Mouse (Mus musculus) left cerebral cortex, adult 18-20 months (tissue): ENCODE data around the gene Hils1. TPM values are rescaled to one million over a fixed set of nuclear protein-coding genes. Genes with fewer than 3 reads are reported as not detected.
"Not testable (repeated sequence)": the region's sequence is repeated elsewhere in the genome, so short reads cannot be mapped to it uniquely, and the experiment has no call there.

Experiments used
- DNase-seq, 2 experiments: peaks; one replicate each; pipeline ENCODE4 v3.0.0; 2021 to 2022; ENCODE audit warnings: low spot score in 2 of 2, mixed read lengths in 1 of 2
- total RNA-seq, 2 experiments: library from RNA; stranded (reverse); gene quantifications; 2 replicates each; pipeline ENCODE4 v1.2.3; 2021

The Hils1 gene
- total RNA-seq, 2 experiments from 2014 or later = not detected

DNA sequence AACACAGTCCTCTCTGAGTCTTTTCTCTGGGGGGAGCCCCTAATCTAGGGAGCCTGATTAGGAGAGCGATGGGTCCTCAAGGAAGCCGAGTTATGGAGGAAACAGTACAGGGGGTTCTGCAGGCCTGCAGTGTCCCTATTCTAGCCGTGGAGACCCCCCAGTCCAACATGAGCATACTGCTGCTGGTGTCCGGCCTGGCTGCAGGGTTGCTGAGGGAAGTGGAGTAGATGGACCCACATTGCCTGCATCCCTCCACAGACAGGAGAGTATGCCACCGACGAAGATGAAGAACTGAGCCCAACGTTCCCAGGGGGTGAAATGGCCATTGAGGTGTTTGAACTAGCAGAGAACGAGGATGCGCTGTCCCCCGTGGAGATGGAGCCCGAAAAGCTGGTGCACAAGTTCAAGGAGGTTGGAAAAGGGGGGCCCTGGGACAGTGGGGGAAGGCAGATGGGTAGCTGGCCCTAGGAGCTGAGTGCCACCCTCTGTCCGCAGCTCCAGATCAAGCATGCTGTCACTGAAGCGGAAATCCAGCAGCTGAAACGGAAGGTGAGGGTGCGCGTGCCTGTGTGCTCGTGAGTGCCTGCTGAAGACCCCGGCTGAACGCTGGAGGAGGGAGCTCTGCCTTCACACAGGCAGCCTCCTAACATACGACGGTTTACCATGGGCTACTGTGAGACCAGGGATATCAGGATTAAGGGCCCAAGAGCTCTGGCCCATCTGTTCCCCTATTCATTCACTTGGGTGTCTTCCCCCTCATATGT lies 34.4 kb downstream of the Hils1 start:
- DNase-seq = no peak

GRCm38 (mm10) chr11:95002705-95003104 lies 35.3 kb downstream of the Hils1 start:
- peak in 1 of 2 experiments; percentile 43 for DNase-seq

GRCm38 (mm10) chr11:95004136-95004936 lies 36.9 kb downstream of the Hils1 start:
- DNase-seq = no peak

DNA sequence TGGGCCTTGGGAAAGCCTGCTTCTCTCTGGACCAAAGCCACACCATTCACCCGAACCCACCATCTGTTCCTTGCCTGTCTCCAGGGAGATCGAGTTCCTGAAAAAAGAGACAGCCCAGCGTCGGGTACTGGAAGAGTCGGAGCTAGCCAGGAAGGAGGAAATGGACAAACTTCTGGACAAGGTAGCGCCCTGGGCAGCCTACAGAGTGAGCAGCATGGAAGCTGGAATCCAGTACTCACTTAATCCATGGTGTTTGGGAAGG lies 37.5 kb downstream of the Hils1 start:
- DNase-seq = no peak

GRCm38 (mm10) chr11:95006038-95006437 lies 38.6 kb downstream of the Hils1 start:
- DNase-seq = no peak

DNA sequence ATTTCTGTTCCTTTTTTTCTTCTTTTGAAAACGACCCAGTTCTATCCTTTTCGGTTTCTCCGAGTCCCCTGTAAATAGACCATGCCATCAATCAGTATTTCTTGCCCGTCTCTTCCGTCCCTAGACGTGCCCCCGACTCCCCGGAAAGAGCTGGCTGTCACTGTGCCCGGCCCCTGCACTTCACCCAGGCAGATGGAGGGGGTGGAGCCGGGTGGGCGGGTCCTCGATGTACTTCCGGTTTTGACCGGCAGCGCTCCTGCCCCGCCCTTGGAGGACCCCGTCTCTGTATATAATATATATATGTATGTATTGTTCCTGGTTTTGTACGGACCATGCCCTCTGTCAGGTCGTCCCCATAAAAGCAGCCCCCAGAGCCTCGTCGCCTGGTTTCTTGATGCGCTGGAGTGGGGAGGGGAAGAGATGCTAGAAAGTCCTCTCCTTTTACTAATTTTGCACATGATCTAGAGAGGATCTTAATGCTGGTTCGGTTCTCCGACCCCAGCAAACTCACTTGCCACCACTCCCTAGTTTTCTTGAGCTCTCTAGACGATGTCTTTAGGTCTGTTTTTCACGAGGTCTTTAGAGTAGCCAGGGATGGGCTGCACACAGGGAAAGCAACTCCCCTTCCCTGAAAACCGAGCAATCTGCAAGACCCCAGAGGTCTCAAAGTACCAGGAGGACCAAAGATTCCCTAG lies 39.3 kb downstream of the Hils1 start:
- peak; percentile 60 to 75 for DNase-seq

DNA sequence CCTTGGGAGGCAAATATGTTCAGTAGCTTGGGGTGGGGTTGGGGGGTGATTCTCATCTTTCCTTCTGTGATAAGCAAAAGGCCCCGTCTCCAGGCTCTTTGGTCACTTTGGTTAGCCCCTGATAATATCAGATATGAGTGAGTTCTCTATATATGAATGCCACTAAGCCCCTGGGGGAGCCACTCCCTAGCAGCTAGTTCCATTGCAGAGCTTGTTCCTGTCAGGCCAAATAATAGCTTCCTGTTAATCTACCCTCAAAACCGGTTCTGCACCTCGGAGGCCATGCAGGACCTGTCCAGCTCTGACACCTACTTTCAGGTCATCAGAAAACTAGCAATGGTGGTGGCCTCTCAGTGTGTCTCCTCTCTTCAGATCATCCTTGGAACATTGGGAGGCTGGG lies 40.0 kb downstream of the Hils1 start:
- DNase-seq = no peak

- DNase-seq = no peak
Measured at GRCm38 (mm10) chr11:95008661-95009628, 41.6 kb downstream of the Hils1 start.

DNA sequence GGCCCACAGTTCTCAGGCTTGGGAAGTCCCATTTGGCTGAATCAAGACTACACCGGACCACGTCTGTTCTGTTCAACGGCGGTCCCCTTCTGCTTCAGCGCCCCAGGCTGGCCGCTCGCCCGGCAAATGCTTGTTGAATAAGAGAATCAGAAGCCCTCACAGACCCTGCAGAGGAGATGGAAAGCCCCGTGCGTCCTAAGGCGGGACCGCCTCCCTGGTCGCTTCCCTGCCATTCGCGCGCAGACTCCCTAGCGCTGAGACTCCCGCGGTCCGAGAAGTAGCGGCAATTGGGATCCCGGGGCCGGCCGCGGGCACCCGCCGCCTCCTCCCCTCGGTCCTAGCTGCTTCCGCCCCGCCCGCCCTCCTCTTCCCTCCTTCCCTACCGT lies 42.2 kb downstream of the Hils1 start, which contains the start of gene Samd14:
Samd14 (plus strand) TSS at position 251 of the 386 bp plus-strand sequence.
- peak in 1 of 2 experiments; percentile 40 for DNase-seq

DNA sequence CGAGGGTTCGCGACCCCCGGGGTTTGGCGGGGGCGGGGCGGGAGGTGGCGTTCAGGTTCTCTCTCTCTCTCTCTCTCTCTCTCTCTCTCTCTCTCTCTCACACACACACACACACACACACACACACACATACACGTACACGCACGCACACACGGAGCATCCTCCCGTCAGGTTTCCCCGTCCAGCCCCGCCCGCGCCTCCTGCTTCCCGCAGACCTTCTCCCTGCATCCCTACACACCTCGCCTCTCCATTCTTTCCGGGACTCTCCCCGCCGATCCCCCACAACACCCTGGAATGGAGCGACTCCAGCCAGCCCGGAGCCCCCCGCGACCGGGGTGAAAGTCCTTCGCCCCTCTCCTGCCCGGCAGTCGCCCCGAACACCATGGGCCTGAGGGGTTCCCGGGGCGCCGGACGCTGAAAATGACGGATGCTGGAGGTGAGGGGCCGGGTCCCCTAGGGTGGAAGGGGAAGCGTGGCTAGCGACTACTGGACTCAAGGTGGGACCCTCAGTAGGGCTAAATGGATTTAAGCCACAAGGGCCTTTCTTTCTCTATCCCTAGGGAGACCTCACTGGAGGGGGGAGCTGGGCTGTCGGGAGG lies 42.8 kb downstream of the Hils1 start:
- DNase-seq = peak in 1 of 2 experiments; percentile 47

DNA sequence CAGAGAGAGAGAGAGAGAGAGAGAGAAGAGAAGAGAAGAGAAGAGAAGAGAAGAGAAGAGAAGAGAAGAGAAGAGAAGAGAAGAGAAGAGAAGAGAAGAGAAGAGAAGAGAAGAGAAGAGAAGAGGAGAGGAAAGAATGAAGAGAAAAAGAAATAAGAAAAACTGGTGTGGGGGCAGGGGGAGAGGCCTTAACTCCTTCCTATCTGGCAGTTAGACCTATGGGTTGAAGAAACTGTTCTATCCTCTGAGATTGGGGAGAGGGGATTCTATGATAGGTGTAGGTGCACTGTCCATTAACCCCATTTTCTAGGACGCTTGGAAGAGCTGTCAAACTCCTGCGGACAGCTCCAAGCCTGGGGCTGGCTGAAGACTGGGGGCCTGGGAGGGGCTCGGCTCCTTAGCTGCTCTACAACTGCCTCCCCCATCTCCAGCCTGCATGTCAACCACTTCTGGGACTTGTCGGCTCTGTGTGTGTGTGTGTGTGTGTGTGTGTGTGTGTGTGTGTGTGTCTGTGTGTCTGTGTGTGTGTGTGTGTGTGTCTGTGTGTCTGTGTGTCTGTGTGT lies 43.5 kb downstream of the Hils1 start:
- DNase-seq = not testable (repeated sequence)

DNA sequence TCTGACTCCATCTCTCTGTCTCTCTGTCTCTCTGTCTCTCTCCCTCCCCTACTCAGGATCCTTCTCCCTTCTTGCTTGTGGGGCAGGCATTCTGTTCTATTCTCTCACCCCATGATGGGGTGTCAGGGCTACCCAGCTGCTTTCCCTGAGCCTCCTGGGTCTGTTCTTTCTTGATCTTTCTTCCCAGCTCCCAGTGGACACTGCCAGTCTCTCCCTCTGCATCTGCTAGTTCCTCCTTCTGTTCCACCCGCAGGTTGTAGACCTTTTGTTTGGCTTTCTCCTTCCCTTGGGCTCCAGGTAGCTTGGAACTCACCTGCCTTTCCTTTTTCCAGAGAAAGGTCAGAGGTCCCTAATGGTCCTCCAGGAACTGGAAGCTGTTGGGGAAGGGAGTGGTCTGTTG lies 44.0 kb downstream of the Hils1 start:
- no peak for DNase-seq

DNA sequence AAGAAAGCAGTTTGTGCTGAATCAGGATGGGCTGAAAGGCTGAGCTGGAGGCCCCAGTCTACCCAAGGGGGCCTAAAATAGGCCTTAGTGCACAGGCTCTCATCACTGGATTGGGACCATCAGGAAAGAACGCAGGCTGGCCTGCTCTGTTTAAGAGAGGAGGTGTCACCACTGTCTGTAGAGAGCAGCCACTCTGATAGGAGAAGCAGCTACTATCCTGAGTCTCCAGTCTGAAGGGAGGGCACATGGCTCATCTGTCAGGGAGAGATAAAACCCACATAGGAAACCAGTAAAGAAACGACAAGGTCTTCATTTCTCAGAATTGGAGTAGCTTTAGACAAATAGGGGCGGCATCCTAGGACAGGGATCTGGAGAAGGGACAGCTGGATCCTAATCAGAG lies 44.7 kb downstream of the Hils1 start:
- no peak for DNase-seq

DNA sequence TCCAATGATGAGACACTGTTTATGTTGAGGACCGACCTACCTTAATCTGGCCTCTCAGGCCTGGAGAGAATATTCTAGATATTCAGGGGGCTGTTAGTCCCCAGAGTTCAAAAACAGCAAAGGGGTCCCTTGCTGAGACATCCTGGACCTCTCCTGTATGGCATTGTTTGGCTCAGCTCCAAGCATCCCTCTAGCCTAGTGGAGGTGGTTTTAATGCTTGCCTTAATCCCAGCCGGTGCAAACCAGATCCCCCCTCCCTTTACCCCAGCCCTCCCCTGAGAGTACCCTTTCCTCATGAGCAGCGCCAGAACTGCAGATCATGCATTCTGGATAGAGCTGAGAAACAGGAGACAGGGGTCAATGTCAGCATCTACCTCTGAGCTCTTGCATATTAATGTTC lies 45.1 kb downstream of the Hils1 start:
- DNase-seq = no peak

DNA sequence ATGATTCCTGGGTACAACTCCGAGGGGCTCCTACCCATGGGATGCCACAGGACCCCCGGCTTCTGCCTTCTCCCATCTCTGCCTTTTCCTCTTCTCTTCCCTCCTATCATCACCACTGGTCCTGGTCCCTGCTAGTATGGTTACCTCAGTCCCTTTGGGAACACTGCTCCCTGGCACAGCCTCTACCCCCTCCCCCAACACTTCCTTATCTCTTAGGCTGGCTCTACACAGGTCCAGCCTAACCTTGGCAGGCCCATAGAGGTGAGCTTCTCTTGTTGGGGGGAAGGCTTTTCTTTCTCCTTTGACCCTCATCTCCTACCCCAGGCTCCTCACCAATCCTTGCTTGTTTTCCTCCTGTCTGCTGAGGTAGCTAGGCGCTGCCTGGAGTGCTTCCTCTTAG lies 48.1 kb downstream of the Hils1 start:
- DNase-seq = no peak

Other genes starting within 250 kb of the Hils1 start
- gene Cdc34b, start 225.8 kb upstream of the Hils1 start, total RNA-seq = under 1 TPM in 1 of 2 experiments, not detected in 1; 0.75 TPM
- not detected for gene Tmem92, start 184.9 kb upstream of the Hils1 start, total RNA-seq
- gene Col1a1, start 31.4 kb upstream of the Hils1 start, total RNA-seq = 10 to 100 TPM in 1 of 2 experiments, 1 to 10 TPM in 1; 8.8 to 11.2 TPM
- not detected for gene Sgca, start 8.7 kb downstream of the Hils1 start, total RNA-seq
- 100 to 1,000 TPM; 737 to 747 TPM for gene Ppp1r9b, start 23.4 kb downstream of the Hils1 start, total RNA-seq
- 10 to 100 TPM; 25.8 to 33.7 TPM for gene Samd14, start 42.3 kb downstream of the Hils1 start, total RNA-seq
- gene Pdk2, start 73.8 kb downstream of the Hils1 start, total RNA-seq = 100 to 1,000 TPM; 116 to 128 TPM
- 10 to 100 TPM; 17.2 to 19.3 TPM for gene Itga3, start 109.2 kb downstream of the Hils1 start, total RNA-seq
- gene Dlx3, start 152.5 kb downstream of the Hils1 start, total RNA-seq = not detected
- gene Dlx4, start 178.7 kb downstream of the Hils1 start, total RNA-seq = under 1 TPM; 0.19 to 0.21 TPM